Mouse (Mus musculus) forebrain, postnatal 0 days (tissue): ENCODE measurements around the gene Gm7978. TPM values are rescaled to one million over a fixed set of nuclear protein-coding genes. Genes with fewer than 3 reads are reported as not detected.
"Not testable (repeated sequence)": the region's sequence is repeated elsewhere in the genome, so short reads cannot be mapped to it uniquely, and the experiment has no call there.

Experiments
- ATAC-seq: fragments of 200-750 bp; cut with Nextera tagmentation; 2 replicates; pipeline ENCODE4 v1.8.0; 2017; ENCODE audit warnings: mild to moderate bottlenecking, moderate library complexity
- DNase-seq: peaks from one replicate; pipeline ENCODE4 v3.0.0-alpha.2; 2015
- H3K27ac ChIP-seq: fragments of 300-500 bp; sonication (generic); 2 replicates; pipeline ENCODE4 v1.5.1; 2014; ENCODE audit warnings: low read depth, mild to moderate bottlenecking, antibody characterized with exemption, low read length, moderate library complexity, mixed read lengths
- H3K27me3 ChIP-seq: fragments of 300-500 bp; sonication (generic); 2 replicates; pipeline ENCODE4 v1.6.1; 2014; ENCODE audit warnings: mild to moderate bottlenecking, low read length, mixed read lengths; ENCODE audit not compliant: insufficient read depth
- H3K36me3 ChIP-seq: fragments of 300-500 bp; sonication (generic); 2 replicates; pipeline ENCODE4 v1.6.1; 2014; ENCODE audit warnings: mild to moderate bottlenecking, moderate library complexity; ENCODE audit not compliant: insufficient read depth
- H3K4me1 ChIP-seq: fragments of 300-500 bp; sonication (generic); 2 replicates; pipeline ENCODE4 v1.6.1; 2014; ENCODE audit warnings: antibody characterized with exemption; ENCODE audit not compliant: insufficient read depth
- H3K4me2 ChIP-seq: fragments of 300-500 bp; sonication (generic); 2 replicates; pipeline ENCODE4 v1.6.1; 2014; ENCODE audit warnings: low read depth, mild to moderate bottlenecking, moderate library complexity
- H3K4me3 ChIP-seq: fragments of 300-500 bp; sonication (generic); 2 replicates; pipeline ENCODE4 v1.5.1; 2014; ENCODE audit warnings: low read depth, low read length, mixed read lengths
- H3K9ac ChIP-seq: fragments of 300-500 bp; sonication (generic); 2 replicates; pipeline ENCODE4 v1.6.1; 2014; ENCODE audit warnings: mild to moderate bottlenecking
- H3K9me3 ChIP-seq: fragments of 300-500 bp; sonication (generic); 2 replicates; pipeline ENCODE4 v1.6.1; 2016; ENCODE audit warnings: low read length
- WGBS: fragments of 180-500 bp; shearing (Covaris S2); extraction: QIAGEN DNeasy Blood & Tissue Kit; methylation state at CpG from one replicate; pipeline ENCODE4 v1.1.7; 2014; 5-methylcytosine and 5-hydroxymethylcytosine counted together
- polyA plus RNA-seq: library from polyadenylated mRNA; unstranded; fragments of >200 nt; fragmentation: Nextera tagmentation; extraction: Ambion mirVana; gene quantifications from 2 replicates; pipeline ENCODE4 v1.2.1, GENCODE M21; 2015
- total RNA-seq: library from RNA; depleted of rRNA; stranded (reverse); fragments of >200 nt; gene quantifications from 2 replicates; pipeline ENCODE4 v1.2.3, GENCODE M21; 2014; rRNA removed

Gene Gm7978
- total RNA-seq (not detected in 2 replicates), polyA plus RNA-seq (not detected in 2 replicates)

GRCm38 (mm10) chr5:95736073-95736472, at the start of gene Gm7978:
Gene Gm7978, minus strand, starts transcription at chr5:95736173.
- WGBS: no CpG with 5 or more reads among the region's 1 CpGs

GRCm38 (mm10) chr5:95775690-95776089, 39.7 kb upstream of the Gm7978 start, which contains the start of gene E330014E10Rik:
Gene E330014E10Rik, plus strand, starts transcription at chr5:95775990.
- not testable (repeated sequence) for H3K4me2 ChIP-seq, H3K27me3 ChIP-seq, ATAC-seq, H3K9me3 ChIP-seq, H3K36me3 ChIP-seq, H3K9ac ChIP-seq, DNase-seq, H3K4me3 ChIP-seq, H3K27ac ChIP-seq, H3K4me1 ChIP-seq
- no CpG with 5 or more reads among the region's 2 CpGs for WGBS

More at GRCm38 (mm10) chr5:95736073-95736472, at the start of gene Gm7978:
- H3K36me3 ChIP-seq, DNase-seq, H3K4me2 ChIP-seq, H3K9me3 ChIP-seq, H3K9ac ChIP-seq, H3K4me3 ChIP-seq, H3K27ac ChIP-seq, H3K27me3 ChIP-seq, H3K4me1 ChIP-seq, ATAC-seq: not testable (repeated sequence)

DNA sequence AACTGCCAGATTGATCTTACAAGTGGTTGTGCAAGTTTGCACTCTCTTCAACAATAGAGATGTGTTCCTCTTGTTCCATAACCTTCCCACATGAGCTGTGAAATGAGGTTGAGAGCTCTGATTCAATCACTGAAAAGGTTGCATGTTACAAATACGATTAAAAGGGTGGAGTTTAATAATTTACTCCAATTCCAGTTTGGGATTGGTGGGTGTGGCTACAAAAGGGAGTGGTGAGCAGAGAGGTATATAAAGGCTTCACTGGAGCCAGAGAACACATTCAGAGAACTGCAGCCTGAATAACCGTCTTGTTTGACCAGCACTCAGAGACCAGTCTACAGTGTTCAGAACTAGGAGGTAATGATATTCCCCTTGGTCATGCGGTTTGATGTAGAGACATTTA, 5.7 kb upstream of the Gm7978 start, which contains the start of gene Gm7982:
Gene Gm7982, plus strand, starts transcription at position 301 of the 400 bp plus-strand sequence.
- not testable (repeated sequence) for H3K27me3 ChIP-seq, H3K9ac ChIP-seq, H3K9me3 ChIP-seq, H3K27ac ChIP-seq, H3K4me3 ChIP-seq, DNase-seq, H3K4me1 ChIP-seq, H3K4me2 ChIP-seq, ATAC-seq, H3K36me3 ChIP-seq
- no CpG with 5 or more reads among the region's 3 CpGs for WGBS

Other genes starting within 250 kb of the Gm7978 start
- not detected in 2 replicates for gene Gm3286, start 225.4 kb downstream of the Gm7978 start, total RNA-seq
- not detected in 2 replicates for gene Gm3286, start 225.4 kb downstream of the Gm7978 start, polyA plus RNA-seq
- gene Gm7971, start 141.3 kb downstream of the Gm7978 start, total RNA-seq: not detected in 2 replicates
- gene Gm7971, start 141.3 kb downstream of the Gm7978 start, polyA plus RNA-seq: not detected in 2 replicates
- gene Gm7982, start 5.8 kb upstream of the Gm7978 start, total RNA-seq: not detected in 2 replicates
- gene Gm7982, start 5.8 kb upstream of the Gm7978 start, polyA plus RNA-seq: not detected in 2 replicates
- gene E330014E10Rik, start 39.8 kb upstream of the Gm7978 start, total RNA-seq: not detected in 2 replicates
- not detected in 2 replicates for gene E330014E10Rik, start 39.8 kb upstream of the Gm7978 start, polyA plus RNA-seq
- not detected in 2 replicates for gene Cxcl13, start 220.8 kb upstream of the Gm7978 start, total RNA-seq
- 0.22 TPM in 1 of 2 replicates, not detected in the other for gene Cxcl13, start 220.8 kb upstream of the Gm7978 start, polyA plus RNA-seq